Mouse (Mus musculus) limb, embryonic 13.5 days (tissue): ENCODE results near the gene Foxn3. TPM values are rescaled to one million over a fixed set of nuclear protein-coding genes. Genes with fewer than 3 reads are reported as not detected.
A peak's percentile ranks its signal among the peaks of the same experiment; 100 is the strongest.

Experiments used
- ATAC-seq: fragments of 200-750 bp; cut with Nextera tagmentation; 2 replicates; pipeline ENCODE4 v1.8.0; 2017; ENCODE audit warnings: low read depth, moderate number of reproducible peaks, moderate TSS enrichment; ENCODE audit not compliant: low FRiP score
- H3K27ac ChIP-seq: fragments of 300-500 bp; sonication (generic); 2 replicates; pipeline ENCODE4 v1.5.1; 2015; ENCODE audit warnings: inconsistent platforms, mild to moderate bottlenecking, moderate library complexity
- H3K27me3 ChIP-seq: fragments of 300-500 bp; sonication (generic); 2 replicates; pipeline ENCODE4 v1.6.1; 2015; ENCODE audit warnings: mild to moderate bottlenecking, inconsistent platforms
- H3K36me3 ChIP-seq: fragments of 300-500 bp; sonication (generic); 2 replicates; pipeline ENCODE4 v1.6.1; 2015; ENCODE audit warnings: inconsistent platforms, mild to moderate bottlenecking, moderate library complexity
- H3K4me1 ChIP-seq: fragments of 300-500 bp; sonication (generic); 2 replicates; pipeline ENCODE4 v1.6.1; 2015; ENCODE audit warnings: inconsistent platforms
- H3K4me2 ChIP-seq: fragments of 300-500 bp; sonication (generic); replicated peaks from 2 replicates; pipeline ENCODE4 v1.6.1; 2015; ENCODE audit warnings: inconsistent platforms, mild to moderate bottlenecking, moderate library complexity
- H3K4me3 ChIP-seq: fragments of 300-500 bp; sonication (generic); 2 replicates; pipeline ENCODE4 v1.5.1; 2015; ENCODE audit warnings: moderate library complexity, mild to moderate bottlenecking, inconsistent platforms
- H3K9ac ChIP-seq: fragments of 300-500 bp; sonication (generic); 2 replicates; pipeline ENCODE4 v1.6.1; 2015; ENCODE audit warnings: mild to moderate bottlenecking, inconsistent platforms
- H3K9me3 ChIP-seq: fragments of 300-500 bp; sonication (generic); 2 replicates; pipeline ENCODE4 v1.6.1; 2016; ENCODE audit warnings: inconsistent platforms
- WGBS: fragments of 180-500 bp; shearing (Covaris S2); methylation state at CpG from one replicate; pipeline ENCODE4 v1.1.7; 2015; 5-methylcytosine and 5-hydroxymethylcytosine counted together
- polyA plus RNA-seq: library from polyadenylated mRNA; unstranded; fragments of >200 nt; fragmentation: Nextera tagmentation; extraction: Ambion mirVana; gene quantifications from 2 replicates; pipeline ENCODE4 v1.2.1, GENCODE M21; 2015

The Foxn3 gene
- polyA plus RNA-seq, 1 experiment from 2014 or later: 130 TPM

DNA sequence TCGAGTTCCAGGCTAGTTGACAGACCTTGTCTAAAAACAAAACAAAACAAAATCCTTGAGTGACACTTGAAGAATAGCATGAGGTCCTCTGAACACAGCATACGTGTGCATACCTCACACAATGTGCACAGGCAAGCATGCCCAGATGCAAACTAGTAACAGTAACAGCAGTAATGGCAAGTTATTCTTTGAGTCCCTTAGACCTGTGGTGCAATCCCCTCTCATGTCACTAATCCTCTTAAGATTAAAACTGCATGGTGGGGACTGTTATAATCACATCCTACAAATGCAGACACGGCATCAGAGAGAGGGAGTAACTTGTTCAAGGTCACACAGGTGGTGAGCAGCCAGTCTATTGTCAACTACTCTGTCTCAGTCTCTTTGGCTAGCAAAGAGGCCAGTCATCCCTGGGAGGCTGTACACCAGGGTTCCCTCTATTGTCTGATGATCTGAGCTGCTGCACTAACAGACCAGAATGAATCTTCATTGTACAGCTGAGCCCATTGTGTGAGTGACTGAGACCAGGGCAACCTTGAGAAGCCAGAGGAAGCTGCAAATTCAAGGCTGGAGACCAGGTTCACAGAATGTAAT, 383.1 kb downstream of the Foxn3 start:
- Histone ChIP-seq H3K4me2 (no peak overlapping the region), H3K27me3 (no peaks in the 10 kb centered on the region), H3K36me3 (no peaks in the 10 kb centered on the region), H3K4me3 (no peak overlapping the region), H3K9ac (no peak overlapping the region), H3K9me3 (peaks cover 4% of the 10 kb centered on the region; the same call in 1 of the 2 replicates), H3K27ac (no peak overlapping the region), H3K4me1 (no peaks in the 10 kb centered on the region)
- ATAC-seq: no peak
- 68% methylated on average over 3 of the region's 3 CpGs for WGBS

DNA sequence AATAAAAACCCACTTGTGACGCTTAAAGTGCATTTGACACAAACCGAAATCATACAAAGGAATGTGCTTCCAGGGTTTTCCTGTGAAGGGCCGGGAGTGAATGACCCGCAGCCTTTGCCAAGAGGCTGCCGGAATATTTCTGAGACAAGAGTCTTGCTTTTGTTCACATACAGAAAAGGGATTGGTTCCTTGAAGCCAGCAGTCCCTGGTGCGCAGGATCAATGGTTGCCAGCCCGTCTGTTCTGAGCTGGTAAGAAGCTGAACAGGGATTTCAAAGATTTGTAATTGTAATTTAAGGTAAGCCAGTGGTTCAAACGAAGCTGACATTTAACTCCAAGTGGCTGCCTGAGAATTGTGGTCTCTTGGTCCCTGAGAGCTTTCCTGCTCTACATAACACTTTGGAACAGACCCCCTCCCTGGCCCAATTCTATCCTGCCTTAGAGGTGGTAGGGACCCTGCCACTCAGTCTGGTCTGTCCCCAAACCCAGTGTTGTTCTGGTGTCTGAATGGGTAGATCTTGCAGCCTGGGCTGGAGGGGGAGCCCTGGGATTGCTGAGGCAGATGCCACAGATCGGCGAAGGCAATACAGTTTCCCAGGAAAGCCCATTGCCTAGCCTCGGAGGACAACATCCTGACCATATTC, 388.3 kb downstream of the Foxn3 start:
- Histone ChIP-seq H3K27me3 (no peaks in the 10 kb centered on the region), H3K9me3 (peaks cover 8% of the 10 kb centered on the region; the same call in 1 of the 2 replicates), H3K36me3 (no peaks in the 10 kb centered on the region), H3K4me3 (no peak overlapping the region), H3K4me1 (peaks cover 7% of the 10 kb centered on the region; the same call in 1 of the 2 replicates), H3K9ac (no peak overlapping the region), H3K27ac (no peak overlapping the region), H3K4me2 (no peak overlapping the region)
- 75% methylated on average over 11 of the region's 11 CpGs for WGBS
- ATAC-seq: no peak

DNA sequence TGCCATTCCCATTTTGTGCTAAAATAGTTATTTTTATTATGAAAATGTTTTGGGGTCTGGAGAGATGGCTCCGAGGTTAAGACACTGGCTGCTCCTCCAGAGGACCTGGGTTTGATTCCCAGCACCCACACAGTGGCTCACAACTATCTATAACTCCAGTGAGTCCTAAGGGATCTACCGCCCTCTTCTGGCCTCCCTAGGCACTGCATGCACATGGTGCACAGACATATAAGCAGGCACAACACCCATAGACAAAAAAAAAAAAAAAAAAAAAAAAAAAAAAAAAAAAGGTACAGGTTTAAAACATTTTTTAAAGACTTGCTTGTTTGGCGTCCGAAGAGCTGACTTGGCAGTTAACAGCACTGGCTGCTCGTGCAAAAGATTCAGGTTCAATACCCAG, 391.2 kb downstream of the Foxn3 start:
- H3K4me2 ChIP-seq: no peak overlapping the region
- 78% methylated on average over 5 of the region's 5 CpGs for WGBS
- no peaks in the 10 kb centered on the region for H3K27me3 ChIP-seq
- H3K27ac ChIP-seq: no peak overlapping the region
- no peak for ATAC-seq
- peaks cover 7% of the 10 kb centered on the region; the same call in 1 of the 2 replicates for H3K4me1 ChIP-seq
- H3K9ac ChIP-seq: no peak overlapping the region
- H3K9me3 ChIP-seq: peaks cover 4% of the 10 kb centered on the region; the same call in 1 of the 2 replicates
- no peaks in the 10 kb centered on the region for H3K36me3 ChIP-seq
- no peak overlapping the region for H3K4me3 ChIP-seq

DNA sequence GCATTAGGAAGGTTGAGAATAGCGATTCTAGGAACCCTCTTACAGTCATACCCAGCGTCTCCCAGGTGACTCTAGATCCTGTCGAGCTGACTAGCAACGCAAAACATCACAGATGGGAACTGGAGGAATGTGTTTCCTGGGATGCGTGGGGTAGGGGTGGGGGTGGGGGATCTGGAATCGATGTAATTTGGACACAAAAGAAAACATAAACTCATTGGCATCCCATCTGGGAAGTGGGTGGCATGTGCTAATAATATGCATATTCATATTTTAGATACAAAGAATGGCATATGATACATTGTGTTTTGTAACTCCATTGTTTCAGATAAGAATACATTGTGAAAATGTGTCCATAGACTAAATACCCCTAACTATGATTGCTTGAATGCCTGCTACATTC, 393.5 kb downstream of the Foxn3 start:
- Histone ChIP-seq H3K4me1 (peaks cover 7% of the 10 kb centered on the region; the same call in 1 of the 2 replicates), H3K27ac (no peak overlapping the region), H3K9me3 (peaks cover 4% of the 10 kb centered on the region; the same call in 1 of the 2 replicates), H3K36me3 (no peaks in the 10 kb centered on the region), H3K4me3 (no peak overlapping the region), H3K27me3 (no peaks in the 10 kb centered on the region), H3K4me2 (no peak overlapping the region), H3K9ac (no peak overlapping the region)
- no peak for ATAC-seq
- 84% methylated on average over 6 of the region's 6 CpGs for WGBS

DNA sequence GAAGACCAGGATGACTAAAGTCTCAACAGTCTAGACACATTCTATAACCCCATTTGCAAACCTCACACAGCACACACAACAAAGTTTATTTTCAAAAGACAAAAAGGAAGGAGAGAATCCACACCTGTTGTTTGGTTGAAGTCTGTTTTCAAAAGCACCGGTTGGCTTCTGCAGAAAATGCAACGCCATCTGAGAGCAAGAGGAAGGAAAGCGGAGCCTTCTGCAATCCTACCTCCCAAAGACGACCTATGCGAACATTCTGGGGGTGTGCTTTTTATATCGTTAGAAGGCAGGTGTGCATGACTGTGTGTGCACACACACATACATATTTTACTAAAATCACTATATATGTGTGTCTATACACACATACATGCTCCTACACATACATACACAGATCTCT, 397.3 kb downstream of the Foxn3 start:
- Histone ChIP-seq H3K36me3 (no peaks in the 10 kb centered on the region), H3K9ac (no peak overlapping the region)
- WGBS: 92% methylated on average over 6 of the region's 6 CpGs

DNA sequence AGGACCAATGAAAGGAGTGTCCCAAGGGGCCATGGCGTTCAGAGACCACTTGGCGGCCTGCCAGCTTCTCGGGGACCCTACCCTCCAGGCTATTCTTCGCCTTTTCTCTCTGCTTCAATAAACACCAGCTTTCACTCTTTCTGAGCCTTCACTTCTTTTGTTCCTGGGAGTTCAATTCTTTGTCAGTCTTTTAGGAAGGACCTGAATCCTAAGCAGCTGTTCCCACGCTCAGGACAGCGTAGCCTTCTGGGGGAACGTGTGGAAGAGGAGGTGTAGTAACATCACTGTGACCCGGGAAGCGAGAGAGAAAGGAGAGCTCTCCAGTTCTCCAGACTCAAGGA, 400.1 kb downstream of the Foxn3 start:
- Histone ChIP-seq H3K9ac (no peak overlapping the region), H3K27me3 (no peaks in the 10 kb centered on the region), H3K36me3 (no peaks in the 10 kb centered on the region), H3K4me3 (no peak overlapping the region), H3K9me3 (peaks cover 2% of the 10 kb centered on the region; the same call in 1 of the 2 replicates), H3K27ac (no peak overlapping the region), H3K4me2 (no peak overlapping the region), H3K4me1 (0 out of 2 replicates have a peak, but pooled peaks cover 5% of the 10 kb centered on the region)
- 76% methylated on average over 9 of the region's 9 CpGs for WGBS
- ATAC-seq: no peak

More for the DNA sequence above, 397.3 kb downstream of the Foxn3 start:
- Histone ChIP-seq H3K4me2 (no peak overlapping the region), H3K4me1 (peaks cover 4% of the 10 kb centered on the region; the same call in 1 of the 2 replicates), H3K4me3 (no peak overlapping the region), H3K27ac (no peak overlapping the region), H3K27me3 (no peaks in the 10 kb centered on the region), H3K9me3 (no peaks in the 10 kb centered on the region)
- ATAC-seq: no peak

DNA sequence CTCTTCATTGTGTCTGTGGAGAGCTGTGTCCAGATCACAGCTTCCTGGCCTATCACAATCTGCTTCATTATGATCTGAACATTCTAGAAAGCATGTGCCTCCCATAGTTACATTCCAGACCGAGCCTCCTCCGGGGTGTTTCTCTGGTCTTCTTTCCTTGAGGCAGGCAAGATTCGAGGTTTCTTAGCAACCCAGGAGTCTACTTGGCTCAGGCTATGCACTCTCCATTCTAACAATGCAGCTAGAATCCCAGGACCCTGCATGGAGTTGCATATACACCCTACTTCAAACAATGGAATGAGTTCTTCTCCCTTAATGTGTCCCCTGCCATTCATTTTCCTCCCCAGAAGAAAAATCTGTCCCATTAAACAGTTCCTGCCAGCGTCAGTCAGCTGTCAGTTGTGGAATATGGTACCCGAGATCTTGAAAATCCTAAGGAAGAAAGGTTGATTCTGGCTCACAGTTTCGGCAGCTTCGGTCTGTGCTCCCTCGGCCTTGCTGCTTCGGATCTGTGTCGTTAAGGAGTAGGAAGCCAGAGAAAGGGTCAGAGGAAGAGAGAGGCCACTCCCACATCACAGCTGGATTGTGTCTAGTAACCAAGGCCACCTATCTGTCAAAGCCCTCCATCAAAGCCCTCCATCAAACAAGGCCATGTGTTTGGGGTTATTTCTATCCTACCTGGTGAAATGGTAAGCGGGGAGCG, 400.6 kb downstream of the Foxn3 start:
- Histone ChIP-seq H3K36me3 (no peaks in the 10 kb centered on the region), H3K4me1 (0 out of 2 replicates have a peak, but pooled peaks cover 5% of the 10 kb centered on the region), H3K27ac (no peak overlapping the region), H3K9me3 (peaks cover 4% of the 10 kb centered on the region; the same call in 1 of the 2 replicates), H3K9ac (no peak overlapping the region), H3K4me3 (no peak overlapping the region), H3K27me3 (no peaks in the 10 kb centered on the region), H3K4me2 (no peak overlapping the region)
- WGBS: 73% methylated on average over 12 of the region's 12 CpGs
- no peak for ATAC-seq

DNA sequence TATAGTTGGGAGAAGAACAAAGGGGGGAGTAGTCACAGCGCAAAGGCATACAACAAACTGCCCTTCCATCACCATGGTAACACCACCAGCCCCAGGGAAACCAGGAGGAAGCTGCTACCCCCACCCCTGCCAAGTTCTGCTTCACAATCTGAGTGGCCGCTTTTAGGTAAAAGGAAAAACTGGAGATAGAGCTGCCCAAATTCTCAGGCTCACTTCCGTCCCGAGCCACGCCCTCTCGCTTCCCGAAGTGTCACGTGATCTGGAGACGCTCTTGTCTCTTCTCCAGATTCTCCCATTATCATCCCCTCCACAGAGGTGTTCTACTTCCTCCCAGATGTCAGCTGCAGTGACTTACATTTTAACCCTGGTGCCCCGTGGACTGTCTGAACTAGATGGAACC, 401.2 kb downstream of the Foxn3 start:
- Histone ChIP-seq H3K4me1 (0 out of 2 replicates have a peak, but pooled peaks cover 5% of the 10 kb centered on the region), H3K4me3 (no peak overlapping the region), H3K27ac (no peak overlapping the region), H3K27me3 (no peaks in the 10 kb centered on the region), H3K9ac (no peak overlapping the region), H3K36me3 (no peaks in the 10 kb centered on the region), H3K9me3 (peaks cover 4% of the 10 kb centered on the region; the same call in 1 of the 2 replicates), H3K4me2 (no peak overlapping the region)
- ATAC-seq: no peak
- WGBS: 79% methylated on average over 10 of the region's 10 CpGs

DNA sequence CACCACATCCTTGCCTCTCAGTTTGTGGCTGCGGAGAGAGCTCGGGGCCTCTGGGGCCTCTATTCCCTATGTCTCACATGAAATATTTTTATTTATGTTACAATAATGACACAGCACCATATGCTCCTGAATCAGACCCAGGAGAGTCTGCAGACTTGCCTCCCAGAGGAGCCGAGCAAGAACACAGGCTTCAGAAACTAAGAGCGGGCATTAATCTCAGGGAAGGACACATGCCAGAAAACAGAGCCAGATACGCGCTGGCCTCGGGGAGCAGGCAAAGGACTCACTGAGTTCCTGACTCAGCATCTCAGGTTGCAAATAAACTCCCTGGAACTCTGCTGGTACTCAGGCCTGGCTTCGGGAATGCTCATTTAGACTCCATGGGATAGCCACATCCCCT, 403.3 kb downstream of the Foxn3 start:
- Histone ChIP-seq H3K4me3 (no peak overlapping the region), H3K4me2 (no peak overlapping the region), H3K9me3 (peaks cover 4% of the 10 kb centered on the region; the same call in 1 of the 2 replicates), H3K27ac (no peak overlapping the region), H3K4me1 (0 out of 2 replicates have a peak, but pooled peaks cover 5% of the 10 kb centered on the region), H3K9ac (no peak overlapping the region), H3K36me3 (no peaks in the 10 kb centered on the region), H3K27me3 (no peaks in the 10 kb centered on the region)
- ATAC-seq: no peak
- WGBS: 58% methylated on average over 8 of the region's 8 CpGs

DNA sequence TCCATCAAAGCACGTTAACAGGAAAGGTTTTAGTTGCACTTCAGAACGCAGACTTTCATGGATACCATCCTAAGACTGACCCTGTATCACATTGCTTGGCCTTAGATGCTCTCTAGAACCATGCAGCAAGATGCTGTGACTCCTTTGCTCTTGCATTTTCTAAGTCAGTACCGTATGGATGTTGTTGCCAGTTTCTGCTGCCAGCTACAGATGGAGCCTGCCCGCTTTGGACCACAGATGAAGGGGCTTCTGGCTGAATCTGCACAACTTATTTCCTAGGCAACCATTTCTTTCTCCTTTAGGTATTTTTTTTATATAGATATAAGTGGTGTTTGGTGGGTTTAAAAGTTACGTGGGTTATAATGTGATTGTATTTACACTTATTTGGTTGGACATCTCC, 407.5 kb downstream of the Foxn3 start:
- ATAC-seq: no peak
- H3K4me2 ChIP-seq: no peak overlapping the region
- H3K27ac ChIP-seq: no peak overlapping the region
- peaks cover 16% of the 10 kb centered on the region for H3K4me1 ChIP-seq
- no peaks in the 10 kb centered on the region for H3K36me3 ChIP-seq
- H3K9me3 ChIP-seq: peaks cover 4% of the 10 kb centered on the region; the same call in 1 of the 2 replicates
- no peaks in the 10 kb centered on the region for H3K27me3 ChIP-seq
- H3K4me3 ChIP-seq: no peak overlapping the region
- no peak overlapping the region for H3K9ac ChIP-seq
- WGBS: 89% methylated on average over 5 of the region's 5 CpGs

DNA sequence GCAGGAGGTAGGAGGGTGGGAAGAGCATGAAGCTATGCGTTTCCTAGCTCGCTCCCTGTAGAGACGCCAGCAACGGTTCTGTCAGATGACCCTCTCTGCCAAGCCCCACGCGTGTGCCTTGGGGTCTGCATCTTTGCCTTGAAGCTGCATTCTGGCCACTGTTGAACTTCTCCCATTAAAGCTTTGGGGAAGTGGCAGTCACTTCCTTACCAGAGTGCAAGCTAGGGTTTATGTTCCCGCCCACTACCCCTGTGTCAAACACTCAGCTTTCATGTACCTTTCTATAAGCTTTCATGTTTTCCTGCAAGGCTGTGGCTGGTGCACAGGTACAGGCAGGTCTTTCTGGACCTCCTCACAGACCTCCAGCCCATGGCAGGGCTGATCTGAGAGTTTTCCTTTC, 409.2 kb downstream of the Foxn3 start:
- Histone ChIP-seq H3K9me3 (peaks cover 4% of the 10 kb centered on the region; the same call in 1 of the 2 replicates), H3K9ac (no peak overlapping the region), H3K27me3 (no peaks in the 10 kb centered on the region), H3K36me3 (no peaks in the 10 kb centered on the region), H3K27ac (no peak overlapping the region), H3K4me1 (peaks cover 11% of the 10 kb centered on the region), H3K4me3 (no peak overlapping the region), H3K4me2 (peak overlapping the region; percentile 53)
- WGBS: 69% methylated on average over 7 of the region's 7 CpGs
- no peak for ATAC-seq

DNA sequence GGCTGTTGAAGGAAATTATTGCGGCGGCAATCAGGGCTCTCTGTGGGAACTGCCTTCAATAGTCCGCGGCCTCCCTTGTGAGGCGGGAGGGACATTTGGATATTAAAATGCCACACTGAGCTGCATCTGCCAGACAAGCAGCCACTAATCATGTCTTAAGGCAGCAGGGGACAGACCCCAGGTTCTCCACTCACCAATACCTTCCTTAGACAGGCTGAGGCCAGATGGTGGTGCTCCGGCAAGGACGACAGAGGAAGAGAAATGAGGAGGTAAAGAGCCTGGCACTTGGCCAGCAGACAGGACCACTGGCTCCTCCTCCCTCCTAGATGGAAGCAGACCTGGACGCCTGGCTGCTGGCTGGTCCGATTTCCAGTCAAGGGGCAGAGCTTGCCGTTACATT, 409.7 kb downstream of the Foxn3 start:
- no peak overlapping the region for H3K27ac ChIP-seq
- peak overlapping the region; percentile 32; the same call in 1 of the 2 replicates for H3K9ac ChIP-seq
- H3K27me3 ChIP-seq: no peaks in the 10 kb centered on the region
- H3K36me3 ChIP-seq: no peaks in the 10 kb centered on the region
- H3K4me1 ChIP-seq: peaks cover 11% of the 10 kb centered on the region
- WGBS: 18% methylated on average over 10 of the region's 10 CpGs
- H3K4me2 ChIP-seq: peak overlapping the region; percentile 53
- H3K9me3 ChIP-seq: peaks cover 9% of the 10 kb centered on the region; the same call in 1 of the 2 replicates
- peak overlapping the region; percentile 7; the same call in 1 of the 2 replicates for H3K4me3 ChIP-seq
- ATAC-seq: peak; percentile 36; the same call in 1 of the 2 replicates
